Mouse (Mus musculus) small intestine, adult 2 months (tissue): ENCODE data around the gene Gstp1. TPM values are rescaled to one million over a fixed set of nuclear protein-coding genes. Genes with fewer than 3 reads are reported as not detected.
"Not testable (repeated sequence)": the region's sequence is repeated elsewhere in the genome, so short reads cannot be mapped to it uniquely, and the experiment has no call there.

Source experiments
- H3K27ac ChIP-seq: fragments of 200-500 bp; 2 replicates; pipeline ENCODE4 v1.5.1; 2012; ENCODE audit warnings: low read depth, low read length, control low read depth, inconsistent platforms; ENCODE audit not compliant: insufficient read depth
- H3K27me3 ChIP-seq: fragments of 200-500 bp; 2 replicates; pipeline ENCODE4 v1.6.1; 2012; ENCODE audit warnings: mild to moderate bottlenecking, moderate library complexity, low read length, inconsistent platforms; ENCODE audit not compliant: control insufficient read depth, insufficient read depth
- H3K36me3 ChIP-seq: fragments of 200-500 bp; 2 replicates; pipeline ENCODE4 v1.6.1; 2012; ENCODE audit warnings: mild to moderate bottlenecking, low read length, control low read depth, inconsistent platforms; ENCODE audit not compliant: control insufficient read depth, insufficient read depth
- H3K4me1 ChIP-seq: fragments of 200-500 bp; 2 replicates; pipeline ENCODE4 v1.6.1; 2012; ENCODE audit warnings: low read length, inconsistent platforms, mixed read lengths; ENCODE audit not compliant: control insufficient read depth, insufficient read depth, insufficient read length
- H3K4me3 ChIP-seq: fragments of 200-500 bp; 2 replicates; pipeline ENCODE4 v1.5.1; 2012; ENCODE audit warnings: low read depth, mild to moderate bottlenecking, control low read depth, inconsistent platforms, low read length, moderate library complexity
- CTCF ChIP-seq: fragments of 200-500 bp; IDR thresholded peaks from 2 replicates; pipeline ENCODE4 v1.5.1; 2012; ENCODE audit warnings: low read depth, mild to moderate bottlenecking, control low read depth, inconsistent platforms, low read length, moderate library complexity, mixed read lengths; ENCODE audit not compliant: insufficient replicate concordance, insufficient read length; ENCODE audit errors: extremely low read depth
- POLR2A ChIP-seq: fragments of 200-500 bp; IDR thresholded peaks from 2 replicates; pipeline ENCODE4 v1.6.1; 2012; ENCODE audit warnings: low read depth, mild to moderate bottlenecking, control low read depth, inconsistent platforms, low read length, moderate library complexity
- WGBS: fragments of 180-500 bp; shearing (Covaris S2); methylation state at CpG from one replicate; pipeline ENCODE4 v1.1.7; 2018; 5-methylcytosine and 5-hydroxymethylcytosine counted together
- polyA plus RNA-seq: library from polyadenylated mRNA; depleted of rRNA; stranded (reverse); fragments of >200 nt; gene quantifications from 2 replicates; pipeline ENCODE4 v1.2.3, GENCODE M21; 2012

The Gstp1 gene
- polyA plus RNA-seq, 1 experiment = 1,214 TPM

DNA sequence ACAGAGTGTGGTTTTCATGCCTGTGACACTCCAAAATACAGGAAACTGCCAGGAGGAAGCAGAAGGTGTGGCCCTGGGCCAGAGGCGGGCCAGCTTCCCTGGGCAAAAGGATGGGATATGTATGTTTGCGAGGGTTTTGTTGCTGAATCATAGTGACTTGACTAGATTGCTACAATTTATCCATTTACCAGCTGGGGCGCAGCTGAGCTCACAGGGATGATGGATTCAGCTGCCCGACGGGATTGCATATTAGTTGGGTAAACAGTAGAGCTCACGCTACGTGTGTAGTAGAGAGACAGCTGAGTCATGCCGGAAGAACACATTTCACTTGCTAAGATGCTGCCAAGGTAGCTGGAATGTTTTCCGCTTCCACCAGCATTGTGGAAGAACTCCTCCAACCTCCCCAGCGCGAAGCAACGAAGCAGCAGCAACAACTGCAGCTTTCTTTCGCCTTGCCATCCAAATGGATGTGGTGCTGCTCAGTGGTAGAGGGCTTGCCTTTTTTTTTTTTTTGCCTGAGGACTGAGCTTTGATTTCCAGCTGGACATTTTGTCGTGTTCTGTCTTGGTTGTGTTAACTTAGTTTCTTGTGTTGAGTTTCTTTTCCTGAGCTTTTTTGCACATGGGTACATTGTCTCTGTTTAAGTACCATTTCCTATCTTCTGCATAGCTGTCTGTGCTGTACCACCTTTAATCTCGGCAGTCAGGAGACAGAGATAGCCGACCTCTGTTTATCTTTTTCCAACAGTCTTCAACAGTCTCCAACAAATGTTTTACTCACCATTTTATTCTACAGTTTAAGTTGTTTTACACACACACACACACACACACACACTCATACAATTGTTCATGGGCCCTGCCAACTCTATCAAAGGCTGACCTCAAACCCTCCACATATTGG lies 8.4 kb upstream of the Gstp1 start, which contains the start of gene Gstp2:
TSS of gene Gstp2 (minus strand) at position 58 of the 900 bp plus-strand sequence.
- WGBS = 8% methylated on average over 16 of the region's 16 CpGs
- Histone ChIP-seq H3K36me3 (no peaks in the 10 kb centered on the region), H3K27ac (peak within 1 kb of the TSS; percentile 98), H3K4me1 (peaks cover 13% of the 10 kb centered on the region), H3K27me3 (no peaks in the 10 kb centered on the region), H3K4me3 (peak within 1 kb of the TSS; percentile 19)
- no peak for TF ChIP-seq POLR2A
- TF ChIP-seq CTCF = peak; percentile 41; the same call in 1 of the 2 replicates

DNA sequence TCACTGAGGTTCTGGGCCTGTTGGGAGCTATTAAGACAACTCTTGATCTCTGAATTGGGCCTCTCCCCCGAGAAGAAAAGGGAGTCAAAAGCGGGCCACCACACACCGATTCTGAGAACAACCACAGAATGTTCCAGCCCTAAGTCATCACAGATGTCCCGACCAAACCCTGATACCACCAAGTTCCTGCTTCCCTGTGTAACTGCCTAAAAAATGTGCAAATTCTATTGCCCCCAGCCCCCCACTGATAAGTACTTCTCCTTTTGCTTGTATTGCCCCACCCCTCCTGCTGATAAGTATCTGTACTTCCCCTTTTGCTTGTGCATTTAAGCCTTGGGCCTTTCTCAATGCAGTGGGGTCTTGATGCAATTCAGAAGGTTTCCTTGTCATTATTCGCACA lies 6.3 kb upstream of the Gstp1 start:
- H3K27me3 ChIP-seq, H3K4me3 ChIP-seq, H3K36me3 ChIP-seq, H3K27ac ChIP-seq: not testable (repeated sequence)
- WGBS = 82% methylated on average over 5 of the region's 5 CpGs
- H3K4me1 ChIP-seq = peaks cover 13% of the 10 kb centered on the region

DNA sequence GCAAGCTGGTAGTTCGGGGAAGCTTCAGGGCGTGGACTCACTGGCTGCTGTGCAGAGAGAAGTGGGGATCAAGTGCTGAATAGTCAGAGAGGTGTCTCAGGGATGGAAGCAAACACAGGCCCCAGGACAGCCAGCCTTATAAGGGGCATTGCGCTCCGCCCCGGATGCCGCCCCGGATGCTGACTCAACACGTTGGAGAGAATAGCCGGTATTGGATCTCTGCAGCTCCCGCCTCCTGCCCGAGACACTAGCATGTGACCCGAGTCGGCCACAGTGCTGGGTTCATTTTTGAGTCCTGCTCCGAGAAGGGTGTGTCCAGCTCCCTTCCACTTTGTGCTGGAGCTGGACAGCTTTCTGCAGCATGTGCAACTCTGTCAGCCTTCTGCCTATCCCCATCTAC lies 4.3 kb upstream of the Gstp1 start:
- Histone ChIP-seq H3K27me3 (no peaks in the 10 kb centered on the region), H3K36me3 (no peaks in the 10 kb centered on the region), H3K27ac (peak overlapping the region; percentile 64), H3K4me1 (peaks cover 10% of the 10 kb centered on the region), H3K4me3 (peak overlapping the region; percentile 64)
- 35% methylated on average over 14 of the region's 14 CpGs for WGBS
- peak; percentile 52; the same call in 1 of the 2 replicates for TF ChIP-seq POLR2A
- no peak for TF ChIP-seq CTCF

DNA sequence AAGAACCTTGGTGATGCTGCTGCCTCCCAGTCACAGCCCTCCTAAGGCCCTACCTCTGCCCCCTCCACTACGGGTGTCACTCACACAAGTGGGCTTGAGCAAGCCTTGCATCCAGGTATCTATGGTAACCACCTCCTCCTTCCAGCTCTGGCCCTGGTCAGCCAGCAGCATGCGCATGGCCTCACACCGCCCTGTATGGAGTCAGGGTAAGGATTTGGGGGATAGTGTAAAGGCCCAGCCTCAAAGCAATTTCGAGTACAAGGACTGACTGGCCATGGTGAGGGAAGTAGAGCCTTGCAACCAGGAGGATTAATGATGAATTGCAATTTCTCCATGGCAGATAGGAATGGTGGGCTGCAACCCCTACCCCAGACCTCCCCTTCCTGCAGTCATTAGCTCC lies 3.7 kb upstream of the Gstp1 start:
- not testable (repeated sequence) for H3K36me3 ChIP-seq, H3K4me1 ChIP-seq, H3K27me3 ChIP-seq
- WGBS = 89% methylated on average over 4 of the region's 4 CpGs
- Histone ChIP-seq H3K4me3 (peak overlapping the region; percentile 64), H3K27ac (peak overlapping the region; percentile 63)

DNA sequence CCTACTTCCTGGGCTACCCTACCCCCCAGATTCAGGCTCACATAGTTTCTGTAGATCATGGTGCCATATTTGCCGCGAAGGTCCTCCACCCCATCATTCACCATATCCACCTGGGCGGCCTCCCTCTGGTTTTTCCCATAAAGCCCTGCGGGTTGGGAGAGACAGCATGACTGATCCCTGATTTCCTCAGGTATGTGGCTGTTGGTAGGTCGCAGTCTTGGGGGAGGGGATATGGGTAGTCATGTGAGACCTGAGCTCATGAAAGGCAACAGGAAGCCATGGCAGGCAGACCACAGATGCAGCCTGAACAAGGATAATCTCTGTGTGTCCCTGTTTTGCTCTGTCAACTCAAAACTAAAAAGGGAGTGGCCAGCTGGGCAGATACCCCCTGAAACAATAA lies 3.2 kb upstream of the Gstp1 start:
- H3K36me3 ChIP-seq, H3K4me3 ChIP-seq, H3K27ac ChIP-seq, H3K27me3 ChIP-seq, H3K4me1 ChIP-seq: not testable (repeated sequence)
- WGBS = 89% methylated on average over 5 of the region's 5 CpGs

DNA sequence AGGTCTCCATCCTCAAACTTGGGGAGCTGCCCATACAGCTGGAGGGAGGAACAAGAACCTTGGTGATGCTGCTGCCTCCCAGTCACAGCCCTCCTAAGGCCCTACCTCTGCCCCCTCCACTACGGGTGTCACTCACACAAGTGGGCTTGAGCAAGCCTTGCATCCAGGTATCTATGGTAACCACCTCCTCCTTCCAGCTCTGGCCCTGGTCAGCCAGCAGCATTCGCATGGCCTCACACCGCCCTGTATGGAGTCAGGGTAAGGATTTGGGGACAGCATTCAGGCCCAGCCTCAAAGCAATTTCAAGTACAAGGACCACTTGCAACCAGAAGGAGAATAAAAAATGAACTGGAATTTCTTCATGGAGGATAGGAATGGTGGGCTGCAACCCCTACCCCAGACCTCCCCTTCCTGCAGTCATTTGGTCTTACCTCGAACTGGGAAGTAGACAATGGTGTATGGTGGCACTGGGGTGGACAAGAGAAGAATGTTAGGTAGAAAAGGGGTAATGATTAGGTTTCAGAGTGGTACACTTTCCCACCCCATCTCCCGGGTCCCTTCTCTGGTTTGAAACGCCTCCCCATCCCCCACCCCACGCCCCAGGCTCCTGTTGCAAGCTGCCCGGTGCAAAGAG lies 514 bp downstream of the Gstp1 start:
- not testable (repeated sequence) for H3K36me3 ChIP-seq, H3K27me3 ChIP-seq
- peak overlapping the region; percentile 89 for H3K4me3 ChIP-seq
- H3K4me1 ChIP-seq = peaks cover 22% of the 10 kb centered on the region
- peak overlapping the region; percentile 65 for H3K27ac ChIP-seq
- 16% methylated on average over 7 of the region's 8 CpGs for WGBS

DNA sequence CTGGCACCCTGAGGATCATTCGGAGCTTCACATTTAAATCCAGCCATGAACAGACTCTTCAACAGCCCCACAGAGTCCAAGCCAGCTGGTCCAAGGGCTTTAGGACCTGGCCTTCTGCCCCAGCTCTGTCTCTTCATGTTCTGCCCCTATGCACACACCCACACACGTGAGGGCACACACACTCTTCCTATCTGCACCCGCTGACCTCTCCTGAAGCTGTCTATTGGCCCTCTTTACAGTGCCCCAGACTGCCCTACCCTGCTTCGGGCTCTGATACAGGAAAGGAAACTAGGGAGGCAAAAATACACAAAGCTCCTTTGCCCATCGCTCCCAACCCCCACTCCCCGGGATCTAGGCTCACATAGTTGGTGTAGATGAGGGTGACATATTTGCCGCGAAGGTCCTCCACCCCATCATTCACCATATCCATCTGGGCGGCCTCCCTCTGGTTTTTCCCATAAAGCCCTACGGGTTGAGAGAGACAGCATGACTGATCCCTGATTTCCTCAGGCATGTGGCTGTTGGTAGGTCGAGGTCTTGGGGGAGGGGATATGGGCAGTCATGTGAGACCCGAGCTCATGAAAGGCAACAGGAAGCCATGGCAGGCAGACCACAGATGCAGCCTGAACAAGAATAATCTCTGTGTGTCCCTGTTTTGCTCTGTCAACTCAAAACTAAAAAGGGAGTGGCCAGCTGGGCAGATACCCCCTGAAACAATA lies 1.3 kb downstream of the Gstp1 start:
- H3K27me3 ChIP-seq = no peaks in the 10 kb centered on the region
- peaks cover 19% of the 10 kb centered on the region for H3K4me1 ChIP-seq
- peak overlapping the region; percentile 93 for H3K27ac ChIP-seq
- 29% methylated on average over 12 of the region's 12 CpGs for WGBS
- peak overlapping the region; percentile 55 for H3K4me3 ChIP-seq
- peaks cover 6% of the 10 kb centered on the region for H3K36me3 ChIP-seq
- no peak for TF ChIP-seq CTCF
- TF ChIP-seq POLR2A = 0 out of 2 replicates have a peak, but pooled peaks have one; percentile 29
